Mouse (Mus musculus) duodenum, adult 2 months (tissue): ENCODE measurements around the gene Map4k2. TPM values are rescaled to one million over a fixed set of nuclear protein-coding genes. Genes with fewer than 3 reads are reported as not detected.

Experiments used
- polyA plus RNA-seq: library from polyadenylated mRNA; depleted of rRNA; stranded (reverse); fragments of >200 nt; gene quantifications from 2 replicates; pipeline ENCODE4 v1.2.3, GENCODE M21; 2012; ENCODE audit warnings: low replicate concordance; rRNA removed

Gene Map4k2
- 59.4 and 76.0 TPM in 2 replicates for polyA plus RNA-seq

GRCm38 (mm10) chr19:6340524-6341452 is at the start of gene Map4k2:
Map4k2 (plus strand) TSS chr19:6341135.

GRCm38 (mm10) chr19:6306137-6306551 is 34.8 kb upstream of the Map4k2 start, which contains the start of gene Cdc42bpg:
Cdc42bpg (plus strand) TSS chr19:6306456.

GRCm38 (mm10) chr19:6334673-6335457 is 6.1 kb upstream of the Map4k2 start, which contains the start of gene Men1:
Men1 (plus strand) TSS chr19:6334979.

GRCm38 (mm10) chr19:6363411-6364240 is 22.7 kb downstream of the Map4k2 start, which contains the start of gene Sf1:
Sf1 (plus strand) TSS chr19:6363690.

GRCm38 (mm10) chr19:6384128-6384527 is 43.2 kb downstream of the Map4k2 start, which contains the start of gene Pygm:
Pygm (plus strand) TSS chr19:6384399.

GRCm38 (mm10) chr19:6399285-6400095 is 58.6 kb downstream of the Map4k2 start, which contains the start of gene Rasgrp2:
Rasgrp2 (plus strand) TSS chr19:6399340.

Other genes with a start within 250 kb of the Map4k2 start
- not detected in 2 replicates for gene AC131692.1, start 246.7 kb upstream of the Map4k2 start, polyA plus RNA-seq
- gene Naaladl1, start 235.4 kb upstream of the Map4k2 start, polyA plus RNA-seq: 39.6 and 913 TPM in 2 replicates
- 53.0 and 57.0 TPM in 2 replicates for gene Sac3d1, start 222.5 kb upstream of the Map4k2 start, polyA plus RNA-seq
- gene Snx15, start 212.8 kb upstream of the Map4k2 start, polyA plus RNA-seq: 52.8 and 64.5 TPM in 2 replicates
- 76.0 and 120 TPM in 2 replicates for gene Batf2, start 200.2 kb upstream of the Map4k2 start, polyA plus RNA-seq
- gene Arl2, start 199.6 kb upstream of the Map4k2 start, polyA plus RNA-seq: 116 and 148 TPM in 2 replicates
- 0.43 and 0.57 TPM in 2 replicates for gene Majin, start 156.7 kb upstream of the Map4k2 start, polyA plus RNA-seq
- 0.25 and 1.1 TPM in 2 replicates for gene Gpha2, start 114.8 kb upstream of the Map4k2 start, polyA plus RNA-seq
- 69.7 and 212 TPM in 2 replicates for gene Ppp2r5b, start 105.3 kb upstream of the Map4k2 start, polyA plus RNA-seq
- 57.3 and 66.7 TPM in 2 replicates for gene Atg2a, start 99.5 kb upstream of the Map4k2 start, polyA plus RNA-seq
- gene Ehd1, start 64.4 kb upstream of the Map4k2 start, polyA plus RNA-seq: 468 and 699 TPM in 2 replicates
- gene Cdc42bpg, start 34.7 kb upstream of the Map4k2 start, polyA plus RNA-seq: 35.7 and 40.2 TPM in 2 replicates
- gene Men1, start 6.2 kb upstream of the Map4k2 start, polyA plus RNA-seq: 30.8 and 32.3 TPM in 2 replicates
- 183 TPM in 2 replicates for gene Sf1, start 22.6 kb downstream of the Map4k2 start, polyA plus RNA-seq
- 4.6 and 7.3 TPM in 2 replicates for gene Pygm, start 43.3 kb downstream of the Map4k2 start, polyA plus RNA-seq
- gene Rasgrp2, start 58.2 kb downstream of the Map4k2 start, polyA plus RNA-seq: 36.3 and 40.8 TPM in 2 replicates
- 2.0 and 4.5 TPM in 2 replicates for gene Nrxn2, start 77.6 kb downstream of the Map4k2 start, polyA plus RNA-seq
- gene Slc22a12, start 201.9 kb downstream of the Map4k2 start, polyA plus RNA-seq: 0.23 TPM in 1 of 2 replicates, not detected in the other